ENCODE assay signal across 7 mouse cellular contexts in genomic region chr5:96905572-96906271, GRCm38 (mm10).
A peak's percentile ranks its signal among the peaks of the same experiment; 100 is the strongest.
DNase-seq lines count a peak whose midpoint lies in the region; ATAC-seq and TF ChIP-seq lines count a peak whose summit lies in the region.

No protein-coding gene starts in this region.

- DNase-seq in ovary, postnatal 36 days (ENCODE audit: low spot score): peak; percentile 48
- no peak for DNase-seq in ovary, postnatal 10 days (ENCODE audit: low spot score)
- peak; percentile 75 for DNase-seq in forebrain, embryonic 11.5 days (ENCODE audit: low spot score)
- DNase-seq in liver, embryonic 11.5 days (ENCODE audit: low spot score): no peak
- DNase-seq in midbrain, postnatal 0 days (ENCODE audit: low spot score): peak; percentile 87
- no peak for DNase-seq in yolk sac, embryonic 10.5 days (ENCODE audit: low spot score)

- H3K4me3 ChIP-seq in forebrain, embryonic 11.5 days (ENCODE audit: low read depth, low read length): no peak overlapping the region
- no peak overlapping the region for H3K4me3 ChIP-seq in hindbrain, embryonic 15.5 days
- no peak overlapping the region for H3K4me3 ChIP-seq in liver, embryonic 11.5 days (ENCODE audit: low read depth, low read length)
- no peak overlapping the region for H3K4me3 ChIP-seq in midbrain, postnatal 0 days (ENCODE audit: low read depth, low read length)

- peak; percentile 44 for TF ChIP-seq CTCF in midbrain, postnatal 0 days (IDR thresholded peaks at IDR 0.05)

- no peak overlapping the region; the same call in 1 of the 2 replicates for H3K9ac ChIP-seq in forebrain, embryonic 11.5 days (ENCODE audit: low read length)
- no peak overlapping the region for H3K9ac ChIP-seq in hindbrain, embryonic 15.5 days
- peak overlapping the region; percentile 58; the same call in 1 of the 2 replicates for H3K9ac ChIP-seq in liver, embryonic 11.5 days (ENCODE audit: low read depth, low read length)
- H3K9ac ChIP-seq in midbrain, postnatal 0 days (replicated peaks; ENCODE audit: low read length, poor library complexity, severe bottlenecking): no peak overlapping the region

- no peak overlapping the region for H3K27ac ChIP-seq in forebrain, embryonic 11.5 days (ENCODE audit: low read depth, low read length)
- peak overlapping the region; percentile 18; the same call in 1 of the 2 replicates for H3K27ac ChIP-seq in hindbrain, embryonic 15.5 days (replicated peaks)
- no peak overlapping the region for H3K27ac ChIP-seq in liver, embryonic 11.5 days (ENCODE audit: low read depth, low read length)
- no peak overlapping the region for H3K27ac ChIP-seq in midbrain, postnatal 0 days (ENCODE audit: low read depth, low read length)

- WGBS in forebrain, embryonic 11.5 days: 35% methylated on average over 17 of the region's 17 CpGs
- 27% methylated on average over 17 of the region's 17 CpGs for WGBS in hindbrain, embryonic 15.5 days
- WGBS in liver, embryonic 11.5 days: 44% methylated on average over 17 of the region's 17 CpGs
- WGBS in midbrain, postnatal 0 days: 30% methylated on average over 17 of the region's 17 CpGs

- ATAC-seq in forebrain, embryonic 11.5 days (replicated peaks; ENCODE audit: low FRiP score): peak; percentile 76; the same call in 1 of the 2 replicates
- peak; percentile 95 for ATAC-seq in hindbrain, embryonic 15.5 days (ENCODE audit: low FRiP score, low read depth)
- ATAC-seq in liver, embryonic 11.5 days (replicated peaks; ENCODE audit: low FRiP score): 0 out of 2 replicates have a peak, but pooled peaks have one; percentile 22
- peak; percentile 71 for ATAC-seq in midbrain, postnatal 0 days (ENCODE audit: low FRiP score)

- H3K4me1 ChIP-seq in forebrain, embryonic 11.5 days (replicated peaks; ENCODE audit: control insufficient read depth, insufficient read depth, low read length): no peaks in the 10 kb centered on the region
- peaks cover 8% of the 10 kb centered on the region for H3K4me1 ChIP-seq in hindbrain, embryonic 15.5 days (replicated peaks)
- peaks cover 8% of the 10 kb centered on the region for H3K4me1 ChIP-seq in liver, embryonic 11.5 days (replicated peaks; ENCODE audit: control insufficient read depth, insufficient read depth, low read length)
- H3K4me1 ChIP-seq in midbrain, postnatal 0 days (ENCODE audit: insufficient read depth, low read length): peaks cover 3% of the 10 kb centered on the region; the same call in 1 of the 2 replicates

- no peaks in the 10 kb centered on the region for H3K36me3 ChIP-seq in forebrain, embryonic 11.5 days (ENCODE audit: control insufficient read depth, insufficient read depth, low read length)
- no peaks in the 10 kb centered on the region for H3K36me3 ChIP-seq in hindbrain, embryonic 15.5 days
- H3K36me3 ChIP-seq in liver, embryonic 11.5 days (ENCODE audit: control insufficient read depth, insufficient read depth, low read length): no peaks in the 10 kb centered on the region
- no peaks in the 10 kb centered on the region for H3K36me3 ChIP-seq in midbrain, postnatal 0 days (ENCODE audit: insufficient read depth, low read length)

- H3K4me2 ChIP-seq in forebrain, embryonic 11.5 days (ENCODE audit: low read depth, low read length, severe bottlenecking): 0 out of 2 replicates have a peak overlapping the region, but pooled peaks have one; percentile 11
- peak overlapping the region; percentile 39 for H3K4me2 ChIP-seq in hindbrain, embryonic 15.5 days
- peak overlapping the region; percentile 11 for H3K4me2 ChIP-seq in liver, embryonic 11.5 days
- H3K4me2 ChIP-seq in midbrain, postnatal 0 days (ENCODE audit: low read depth, low read length, poor library complexity, severe bottlenecking): peak overlapping the region; percentile 35; the same call in 1 of the 2 replicates

- H3K9me3 ChIP-seq in forebrain, embryonic 11.5 days (ENCODE audit: control insufficient read depth, low read length): no peaks in the 10 kb centered on the region
- no peaks in the 10 kb centered on the region for H3K9me3 ChIP-seq in hindbrain, embryonic 15.5 days
- H3K9me3 ChIP-seq in liver, embryonic 11.5 days (ENCODE audit: control insufficient read depth, low read length): no peaks in the 10 kb centered on the region
- H3K9me3 ChIP-seq in midbrain, postnatal 0 days (ENCODE audit: low read length): no peaks in the 10 kb centered on the region

- H3K27me3 ChIP-seq in forebrain, embryonic 11.5 days (ENCODE audit: control insufficient read depth, insufficient read depth, low read length): no peaks in the 10 kb centered on the region
- no peaks in the 10 kb centered on the region for H3K27me3 ChIP-seq in hindbrain, embryonic 15.5 days
- H3K27me3 ChIP-seq in liver, embryonic 11.5 days (replicated peaks; ENCODE audit: control insufficient read depth, insufficient read depth, low read length): no peaks in the 10 kb centered on the region
- no peaks in the 10 kb centered on the region for H3K27me3 ChIP-seq in midbrain, postnatal 0 days (ENCODE audit: insufficient read depth, low read length)

Comparison
In these comparisons a context has a peak if more than half of its experiments do, and no peak if none do; other contexts are left out.
1. DNase-seq: peak in ovary, postnatal 36 days (single experiment), forebrain, embryonic 11.5 days (single experiment) and midbrain, postnatal 0 days (single experiment); none in ovary, postnatal 10 days (single experiment), liver, embryonic 11.5 days (single experiment) and yolk sac, embryonic 10.5 days (single experiment).
2. ATAC-seq: peak in every context shown above with its lines; median percentile 95 in hindbrain, embryonic 15.5 days; 76 in forebrain, embryonic 11.5 days; 71 in midbrain, postnatal 0 days; 22 in liver, embryonic 11.5 days.
3. Peak in every context shown above with its lines, with median percentiles within 50 percentile points of each other: H3K4me2 ChIP-seq.